Mouse (Mus musculus) embryonic facial prominence, embryonic 14.5 days (tissue): Measurements from ENCODE around the gene Rgl1. TPM values are rescaled to one million over a fixed set of nuclear protein-coding genes. Genes with fewer than 3 reads are reported as not detected.

Experiments used
- ATAC-seq: fragments of 200-750 bp; cut with Nextera tagmentation; 2 replicates; pipeline ENCODE4 v1.8.0; 2017; ENCODE audit warnings: low read depth, moderate number of reproducible peaks, moderate TSS enrichment
- DNase-seq: peaks from one replicate; pipeline ENCODE4 v3.0.0-alpha.2; 2015; ENCODE audit warnings: low spot score
- H3K27ac ChIP-seq: fragments of 300-500 bp; sonication (generic); replicated peaks from 2 replicates; pipeline ENCODE4 v1.5.1; 2014; ENCODE audit warnings: low read depth, mild to moderate bottlenecking, low read length, moderate library complexity
- H3K27me3 ChIP-seq: fragments of 300-500 bp; sonication (generic); replicated peaks from 2 replicates; pipeline ENCODE4 v1.6.1; 2014; ENCODE audit warnings: low read length; ENCODE audit not compliant: control insufficient read depth, insufficient read depth
- H3K36me3 ChIP-seq: fragments of 300-500 bp; sonication (generic); 2 replicates; pipeline ENCODE4 v1.6.1; 2014; ENCODE audit warnings: low read length, mixed read lengths; ENCODE audit not compliant: control insufficient read depth, insufficient read depth
- H3K4me1 ChIP-seq: fragments of 300-500 bp; sonication (generic); 2 replicates; pipeline ENCODE4 v1.6.1; 2014; ENCODE audit warnings: antibody characterized with exemption, low read length; ENCODE audit not compliant: control insufficient read depth, insufficient read depth
- H3K4me2 ChIP-seq: fragments of 300-500 bp; sonication (generic); 2 replicates; pipeline ENCODE4 v1.6.1; 2014; ENCODE audit warnings: low read depth, mild to moderate bottlenecking, low read length, moderate library complexity, mixed read lengths
- H3K4me3 ChIP-seq: fragments of 300-500 bp; sonication (generic); 2 replicates; pipeline ENCODE4 v1.5.1; 2014; ENCODE audit warnings: low read depth, mild to moderate bottlenecking, low read length
- H3K9ac ChIP-seq: fragments of 300-500 bp; sonication (generic); 2 replicates; pipeline ENCODE4 v1.6.1; 2014; ENCODE audit warnings: low read depth, mild to moderate bottlenecking, low read length, moderate library complexity, mixed read lengths
- H3K9me3 ChIP-seq: fragments of 300-500 bp; sonication (generic); 2 replicates; pipeline ENCODE4 v1.6.1; 2016; ENCODE audit warnings: low read length; ENCODE audit not compliant: control insufficient read depth
- WGBS: fragments of 180-500 bp; shearing (Covaris S2); extraction: QIAGEN DNeasy Blood & Tissue Kit; methylation state at CpG from one replicate; pipeline ENCODE4 v1.1.7; 2014; 5-methylcytosine and 5-hydroxymethylcytosine counted together
- polyA plus RNA-seq: library from polyadenylated mRNA; unstranded; fragments of >200 nt; fragmentation: Nextera tagmentation; extraction: Ambion mirVana; gene quantifications from 2 replicates; pipeline ENCODE4 v1.2.1, GENCODE M21; 2014

The Rgl1 gene
- polyA plus RNA-seq, 1 experiment from 2014 or later: 43.7 TPM

GRCm38 (mm10) chr1:152550544-152550943 is 215.6 kb downstream of the Rgl1 start:
- Histone ChIP-seq H3K4me2 (no peak overlapping the region), H3K9ac (no peak overlapping the region), H3K36me3 (peaks cover 38% of the 10 kb centered on the region), H3K27me3 (no peaks in the 10 kb centered on the region), H3K4me1 (peaks cover 19% of the 10 kb centered on the region), H3K27ac (no peak overlapping the region), H3K4me3 (no peak overlapping the region), H3K9me3 (no peaks in the 10 kb centered on the region)
- 55% methylated on average over 2 of the region's 2 CpGs for WGBS
- DNase-seq (peak; percentile 39), ATAC-seq (no peak)

- peak overlapping the region; percentile 15; the same call in 1 of the 2 replicates for H3K4me2 ChIP-seq
- H3K4me3 ChIP-seq: no peak overlapping the region
- H3K9me3 ChIP-seq: no peaks in the 10 kb centered on the region
- H3K27ac ChIP-seq: peak overlapping the region; percentile 55
- ATAC-seq: peak; percentile 47; the same call in 1 of the 2 replicates
- peaks cover 47% of the 10 kb centered on the region for H3K36me3 ChIP-seq
- H3K9ac ChIP-seq: no peak overlapping the region
- 53% methylated on average over 13 of the region's 13 CpGs for WGBS
- no peaks in the 10 kb centered on the region for H3K27me3 ChIP-seq
- DNase-seq: peak; percentile 40
- peaks cover 16% of the 10 kb centered on the region for H3K4me1 ChIP-seq
Observed at GRCm38 (mm10) chr1:152549061-152549738, 217.0 kb downstream of the Rgl1 start.

GRCm38 (mm10) chr1:152543449-152544159 is 222.5 kb downstream of the Rgl1 start:
- Histone ChIP-seq H3K9ac (no peak overlapping the region), H3K27me3 (no peaks in the 10 kb centered on the region), H3K4me2 (no peak overlapping the region), H3K9me3 (no peaks in the 10 kb centered on the region), H3K4me1 (peaks cover under 1% of the 10 kb centered on the region), H3K4me3 (no peak overlapping the region), H3K36me3 (peaks cover 54% of the 10 kb centered on the region), H3K27ac (no peak overlapping the region)
- ATAC-seq (no peak), DNase-seq (no peak)
- WGBS: 94% methylated on average over 2 of the region's 2 CpGs

GRCm38 (mm10) chr1:152542747-152543378 is 223.3 kb downstream of the Rgl1 start:
- H3K27ac ChIP-seq: no peak overlapping the region
- peaks cover 55% of the 10 kb centered on the region for H3K36me3 ChIP-seq
- DNase-seq (no peak), ATAC-seq (no peak)
- no peaks in the 10 kb centered on the region for H3K4me1 ChIP-seq
- 85% methylated on average over 6 of the region's 6 CpGs for WGBS
- H3K4me3 ChIP-seq: no peak overlapping the region
- no peak overlapping the region for H3K4me2 ChIP-seq
- H3K9me3 ChIP-seq: no peaks in the 10 kb centered on the region
- H3K27me3 ChIP-seq: no peaks in the 10 kb centered on the region
- no peak overlapping the region for H3K9ac ChIP-seq

DNA sequence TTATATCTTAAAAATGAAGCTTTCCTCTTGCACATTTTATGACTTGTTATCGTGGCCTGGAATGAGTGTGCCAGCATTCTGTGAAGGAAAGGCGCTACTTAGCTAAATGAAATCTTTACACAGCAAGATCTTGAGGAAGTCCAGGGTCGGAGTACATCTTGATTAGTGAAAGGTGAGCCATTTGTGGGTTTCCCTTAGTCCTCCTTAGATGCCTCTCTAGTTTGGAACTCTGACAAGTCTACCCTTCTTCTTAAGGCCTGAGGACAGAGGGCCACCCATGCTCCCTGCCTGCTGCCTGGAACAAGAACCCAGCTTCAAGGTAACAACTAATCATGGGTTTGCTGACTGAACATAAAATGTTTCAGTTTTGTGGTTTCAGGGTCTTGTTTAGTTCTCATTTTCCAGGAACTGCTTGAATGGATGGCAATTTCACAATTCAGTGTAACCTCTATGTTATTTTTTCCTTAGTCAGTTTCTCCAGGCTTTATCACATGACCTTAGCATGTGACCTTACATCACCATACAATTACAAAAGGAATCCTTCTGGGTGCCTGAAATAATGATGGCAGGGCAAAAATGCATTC is 225.8 kb downstream of the Rgl1 start:
- Histone ChIP-seq H3K4me2 (no peak overlapping the region), H3K9ac (no peak overlapping the region), H3K36me3 (peaks cover 53% of the 10 kb centered on the region), H3K4me1 (no peaks in the 10 kb centered on the region), H3K9me3 (no peaks in the 10 kb centered on the region), H3K27ac (no peak overlapping the region), H3K27me3 (no peaks in the 10 kb centered on the region), H3K4me3 (no peak overlapping the region)
- ATAC-seq: no peak; the same call in 1 of the 2 replicates
- DNase-seq: peak; percentile 53
- WGBS: 69% methylated on average over 3 of the region's 3 CpGs

DNA sequence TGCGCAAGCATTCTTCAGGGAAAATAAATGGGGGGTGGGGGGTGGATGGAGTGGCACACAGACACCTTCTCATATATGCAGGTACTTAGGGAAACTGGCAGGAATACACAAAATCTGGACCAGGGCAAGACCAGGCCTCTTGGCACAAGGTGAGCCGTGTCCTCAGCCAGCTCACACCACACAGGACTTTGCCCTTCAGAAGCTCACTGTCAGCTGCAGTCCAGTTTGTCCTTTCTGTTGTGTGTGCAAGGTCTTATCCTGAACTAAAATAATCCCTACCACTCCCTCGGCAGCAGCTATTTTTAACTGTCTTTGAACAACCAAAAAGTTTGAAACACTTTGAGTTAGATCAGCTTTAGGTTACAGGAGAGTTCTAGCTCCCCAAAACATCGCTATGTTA is 227.3 kb downstream of the Rgl1 start:
- Histone ChIP-seq H3K36me3 (peaks cover 46% of the 10 kb centered on the region), H3K4me2 (no peak overlapping the region), H3K27ac (no peak overlapping the region), H3K4me3 (no peak overlapping the region), H3K9me3 (no peaks in the 10 kb centered on the region), H3K27me3 (no peaks in the 10 kb centered on the region), H3K9ac (no peak overlapping the region), H3K4me1 (no peaks in the 10 kb centered on the region)
- ATAC-seq (no peak), DNase-seq (no peak)
- WGBS: 88% methylated on average over 4 of the region's 4 CpGs

GRCm38 (mm10) chr1:152537186-152537585 is 229.0 kb downstream of the Rgl1 start:
- ATAC-seq (no peak), DNase-seq (no peak)
- no peak overlapping the region for H3K4me2 ChIP-seq
- no peaks in the 10 kb centered on the region for H3K27me3 ChIP-seq
- H3K4me3 ChIP-seq: no peak overlapping the region
- H3K27ac ChIP-seq: no peak overlapping the region
- H3K9me3 ChIP-seq: no peaks in the 10 kb centered on the region
- WGBS: 87% methylated on average over 13 of the region's 13 CpGs
- H3K9ac ChIP-seq: no peak overlapping the region
- no peaks in the 10 kb centered on the region; the same call in 1 of the 2 replicates for H3K4me1 ChIP-seq
- peaks cover 32% of the 10 kb centered on the region for H3K36me3 ChIP-seq

DNA sequence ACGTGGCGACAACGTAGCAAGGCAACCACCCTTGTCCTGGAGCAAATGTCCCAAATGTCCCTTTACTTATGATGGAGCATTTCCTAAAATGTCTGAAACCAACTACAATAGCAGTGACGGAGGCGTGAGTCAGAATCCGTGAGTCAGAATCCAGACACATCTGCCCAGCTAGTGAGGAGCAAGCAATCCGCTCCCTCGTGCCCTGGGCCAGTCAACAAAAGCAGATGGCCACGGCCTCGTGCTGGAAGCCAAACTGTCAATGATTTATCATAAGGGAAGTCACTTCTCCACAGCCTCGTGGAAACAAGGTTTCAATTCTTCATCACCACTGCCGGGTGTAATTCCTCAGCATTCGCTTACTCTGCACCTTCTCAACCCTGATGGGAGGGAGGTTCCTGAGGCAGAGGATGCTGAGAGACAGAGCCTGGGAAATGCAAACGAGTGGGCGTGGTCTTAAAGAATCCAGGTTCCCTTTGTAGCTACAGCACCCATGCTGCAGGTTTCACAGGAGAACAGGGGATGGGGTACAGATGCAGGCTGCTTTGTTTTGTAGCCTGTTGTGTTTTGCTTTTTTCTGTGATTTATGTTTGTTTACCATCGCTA is 229.6 kb downstream of the Rgl1 start:
- Histone ChIP-seq H3K4me3 (no peak overlapping the region), H3K27ac (no peak overlapping the region), H3K9ac (no peak overlapping the region), H3K9me3 (no peaks in the 10 kb centered on the region), H3K4me2 (no peak overlapping the region), H3K4me1 (peaks cover 3% of the 10 kb centered on the region; the same call in 1 of the 2 replicates), H3K27me3 (no peaks in the 10 kb centered on the region), H3K36me3 (peaks cover 26% of the 10 kb centered on the region)
- ATAC-seq (no peak), DNase-seq (no peak)
- 62% methylated on average over 16 of the region's 16 CpGs for WGBS
